Mouse (Mus musculus) heart, adult 2 months (tissue): Measurements from ENCODE around the gene Ccnt2.

Experiments
- CTCF ChIP-seq: fragments of 200-600 bp; IDR thresholded peaks from 2 replicates; pipeline ENCODE4 v1.8.1; 2022; ENCODE audit warnings: antibody characterized with exemption, mild to moderate bottlenecking, moderate library complexity
- POLR2A ChIP-seq: fragments of 200-500 bp; IDR thresholded peaks from 2 replicates; pipeline ENCODE4 v1.6.1; 2011; ENCODE audit warnings: mild to moderate bottlenecking, low read depth, low read length, control low read depth; ENCODE audit not compliant: insufficient read depth

DNA sequence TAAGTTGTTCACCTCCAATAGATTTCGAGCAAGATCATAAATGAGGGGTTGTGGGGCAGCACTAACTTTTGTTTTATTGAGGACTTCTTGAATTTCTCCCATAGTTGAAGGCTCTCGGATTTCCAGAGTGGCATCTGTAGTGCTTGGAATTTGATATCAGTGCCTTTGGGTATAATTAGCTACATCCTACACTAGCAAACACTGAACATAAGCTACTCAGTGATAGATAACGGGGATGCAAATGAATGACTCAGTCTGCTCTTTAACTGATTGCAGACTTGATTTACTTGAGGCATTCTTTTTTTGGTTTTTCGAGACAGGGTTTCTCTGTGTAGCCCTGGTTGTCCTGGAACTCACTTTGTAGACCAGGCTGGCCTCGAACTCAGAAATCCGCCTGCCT, 15.0 kb downstream of the Ccnt2 start:
- TF ChIP-seq CTCF (no peak), POLR2A (no peak)
